Mouse (Mus musculus): ENCODE measurements around the gene Vmn2r83. TPM values are rescaled to one million over a fixed set of nuclear protein-coding genes. Genes with fewer than 3 reads are reported as not detected.
"Not testable (repeated sequence)": the region's sequence is repeated elsewhere in the genome, so short reads cannot be mapped to it uniquely, and the experiment has no call there.

Vmn2r83 gene
- not detected for total RNA-seq (2021)

- intact Hi-C loops (cut with DNase I), result no loop called here
- no peak for DNase-seq (ENCODE audit: low spot score in 2 of 2)
Observed at GRCm38 (mm10) chr10:79468431-79468830, at the start of gene Vmn2r83. Gene Vmn2r83, plus strand, starts transcription at chr10:79468731.

DNA sequence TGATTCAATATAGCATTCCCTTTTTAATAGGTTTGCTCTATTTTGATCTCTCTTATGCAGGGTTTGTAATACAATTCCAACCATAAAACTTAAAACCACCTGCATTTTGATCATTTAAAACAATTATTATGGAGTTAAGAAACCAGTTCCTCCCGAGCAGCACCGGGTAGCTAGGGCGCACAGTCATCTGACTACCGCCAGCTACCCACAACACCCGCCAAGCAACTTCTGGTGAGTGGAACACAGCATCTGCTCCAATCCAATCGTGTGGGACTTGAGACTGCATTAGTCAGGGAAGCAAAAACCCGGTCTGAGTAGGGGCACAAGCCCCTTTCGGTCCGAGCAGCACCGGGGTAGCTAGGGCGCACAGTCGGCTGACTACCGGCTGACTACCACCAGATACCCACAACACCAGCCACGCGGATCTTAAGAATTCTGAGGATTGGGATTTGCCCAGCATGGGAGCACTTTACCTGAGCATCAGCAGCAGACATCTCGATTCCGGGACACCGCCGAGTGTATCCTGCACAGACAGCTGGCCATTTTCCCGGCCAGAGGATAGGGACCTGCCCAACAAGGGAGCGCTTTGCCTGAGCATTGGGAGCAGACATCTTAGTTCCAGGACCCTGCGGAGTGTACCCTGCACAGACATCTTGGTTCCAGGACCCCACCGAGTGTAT lies 33.2 kb upstream of the Vmn2r83 start:
- DNase-seq (ENCODE audit: low spot score in 2 of 2); intact Hi-C loops (cut with DNase I): not testable (repeated sequence)

DNA sequence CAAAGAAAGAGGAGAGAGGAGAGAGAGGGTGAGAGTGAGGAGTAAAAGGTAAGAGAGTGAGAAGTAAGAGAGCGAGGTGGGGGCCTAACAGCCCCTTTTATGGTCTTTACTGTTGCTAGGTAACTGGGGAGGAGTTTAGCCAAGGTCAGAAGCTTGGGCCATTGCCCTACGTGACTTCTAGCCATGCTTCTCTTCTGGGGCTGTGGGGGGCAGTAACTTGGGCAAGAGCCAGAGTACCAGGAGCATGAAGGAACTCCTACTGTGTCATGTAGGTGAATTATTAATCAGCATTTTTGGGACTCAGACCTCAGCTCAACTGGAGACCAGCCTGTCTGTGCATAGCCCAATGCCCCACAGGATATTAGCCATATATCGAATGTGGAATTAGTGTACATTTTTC lies 27.4 kb downstream of the Vmn2r83 start:
- DNase-seq (ENCODE audit: low spot score in 2 of 2), result no peak
- intact Hi-C loops (cut with DNase I), result no loop called here

DNA sequence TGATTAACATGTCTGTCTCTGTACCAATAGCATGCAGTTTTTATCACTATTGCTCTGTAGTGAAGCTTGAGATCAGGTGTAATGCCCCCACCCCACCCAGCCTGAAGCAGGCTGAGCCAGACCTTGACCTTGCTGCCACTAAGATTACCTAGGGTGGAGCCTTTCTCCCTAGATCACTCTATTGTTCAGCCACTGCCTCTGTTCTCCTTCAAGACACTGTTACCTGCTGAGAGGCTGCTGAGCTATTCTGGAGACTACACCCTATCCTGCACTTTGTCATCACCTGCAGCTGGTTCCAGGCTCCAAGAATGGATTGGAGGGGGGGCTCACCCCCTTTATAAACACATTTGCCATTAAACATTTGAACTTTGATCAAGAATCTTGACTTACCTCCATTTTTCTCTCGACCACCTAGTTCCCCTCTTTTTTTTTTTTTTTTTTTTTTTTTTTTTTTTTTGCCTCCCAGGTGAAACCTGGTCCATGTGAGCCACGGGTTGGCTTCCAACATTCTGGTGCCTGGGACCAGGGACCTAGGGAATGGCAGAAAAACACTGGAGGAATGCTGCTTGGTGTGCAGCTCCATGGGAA lies 28.3 kb downstream of the Vmn2r83 start:
- intact Hi-C loops (cut with DNase I), result no loop called here
- DNase-seq (ENCODE audit: low spot score in 2 of 2), result no peak

GRCm38 (mm10) chr10:79502830-79503644 lies 34.5 kb downstream of the Vmn2r83 start:
- no peak for DNase-seq (ENCODE audit: low spot score in 2 of 2)
- intact Hi-C loops (cut with DNase I), result no loop called here

- intact Hi-C loops (cut with DNase I), result no loop called here
Observed at GRCm38 (mm10) chr10:79506709-79507108, 38.2 kb downstream of the Vmn2r83 start.

DNA sequence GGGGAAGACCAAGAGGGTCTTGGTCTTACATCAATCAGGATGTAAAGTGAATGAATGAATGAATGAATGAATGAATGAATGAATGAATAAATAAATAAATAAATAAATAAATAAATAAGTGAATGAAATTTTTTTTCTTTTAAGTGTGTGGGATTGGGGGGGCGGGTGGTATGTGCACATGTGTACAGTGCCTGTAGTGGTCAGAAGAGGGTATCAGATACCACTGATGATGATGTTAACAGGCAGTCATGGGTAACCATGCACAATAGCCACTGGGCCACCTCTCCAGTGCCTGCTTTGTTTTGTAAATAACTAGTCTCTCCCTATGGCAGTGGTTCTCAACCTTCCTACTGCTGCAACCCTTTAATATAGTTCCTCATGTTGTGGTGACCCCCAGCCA lies 55.9 kb downstream of the Vmn2r83 start:
- intact Hi-C loops (cut with DNase I), result no loop called here
- DNase-seq (ENCODE audit: low spot score in 2 of 2), result no peak

More at GRCm38 (mm10) chr10:79506709-79507108, 38.2 kb downstream of the Vmn2r83 start:
- no peak for DNase-seq (ENCODE audit: low spot score in 2 of 2)

DNA sequence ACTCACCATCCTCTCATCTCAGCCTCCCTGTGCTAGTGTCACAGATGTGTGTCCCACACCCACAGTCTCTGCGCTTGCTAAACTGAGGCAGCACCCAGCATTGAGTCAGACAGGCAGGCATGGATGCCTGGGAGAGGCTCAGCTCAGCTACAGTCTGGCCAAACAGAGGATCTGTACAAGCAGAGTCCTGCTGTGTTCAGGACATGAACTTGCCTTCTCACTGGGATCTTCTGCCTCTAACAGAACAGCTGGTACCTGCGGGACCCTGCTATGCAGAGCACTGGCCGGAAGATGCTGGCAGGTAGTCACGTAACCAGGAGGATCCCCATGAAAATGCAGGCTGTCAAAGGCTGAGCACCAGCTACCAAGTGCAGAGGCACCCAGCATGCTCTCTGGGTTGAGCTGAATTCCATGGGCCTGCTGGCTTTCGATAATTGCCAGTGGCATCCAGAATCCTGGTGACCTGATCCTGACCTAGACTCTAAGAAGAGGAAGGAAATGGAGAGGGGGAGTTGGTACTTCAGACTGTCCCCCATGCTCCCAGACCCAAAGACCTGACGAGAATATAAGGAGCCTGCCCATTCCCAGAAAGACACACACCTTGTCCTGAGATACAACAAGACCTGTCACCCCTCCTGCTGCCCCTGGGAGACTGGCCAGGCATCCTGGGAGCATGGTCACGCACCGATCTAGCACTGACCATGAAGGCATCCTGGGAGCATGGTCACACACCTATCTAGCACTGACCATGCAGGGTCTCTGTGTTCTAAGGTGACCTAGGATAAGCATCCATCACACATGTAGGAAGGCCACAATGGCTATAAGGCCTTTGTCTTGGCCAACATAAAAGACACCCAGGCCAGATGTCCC lies 57.2 kb downstream of the Vmn2r83 start:
- intact Hi-C loops (cut with DNase I), result no loop called here
- DNase-seq (ENCODE audit: low spot score in 2 of 2), result no peak

- intact Hi-C loops (cut with DNase I), result no loop called here
- no peak for DNase-seq (ENCODE audit: low spot score in 2 of 2)
Observed at GRCm38 (mm10) chr10:79526661-79527452, 58.3 kb downstream of the Vmn2r83 start.

DNA sequence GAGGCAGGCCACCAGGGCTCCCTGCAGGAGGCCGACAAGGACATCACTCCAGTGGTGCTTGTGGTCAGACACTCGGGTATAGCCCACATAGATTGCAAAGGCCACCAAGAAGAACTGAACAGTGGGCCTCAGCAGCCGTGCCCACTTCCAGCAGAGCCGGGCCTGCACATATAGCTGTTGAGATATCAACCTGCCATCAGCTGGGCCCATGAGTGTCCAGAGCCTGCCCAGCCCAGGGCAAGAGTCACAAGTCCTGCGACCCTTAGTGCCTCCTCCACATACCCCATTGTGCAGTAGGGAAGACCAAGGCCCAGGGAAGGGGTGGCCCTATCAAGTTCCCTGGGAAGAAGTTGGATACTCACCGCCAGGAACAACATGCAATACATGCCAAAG lies 58.9 kb downstream of the Vmn2r83 start:
- intact Hi-C loops (cut with DNase I), result no loop called here
- no peak for DNase-seq (ENCODE audit: low spot score in 2 of 2)

GRCm38 (mm10) chr10:79528081-79528480 lies 59.5 kb downstream of the Vmn2r83 start:
- no peak for DNase-seq (ENCODE audit: low spot score in 2 of 2)
- intact Hi-C loops (cut with DNase I), result no loop called here

DNA sequence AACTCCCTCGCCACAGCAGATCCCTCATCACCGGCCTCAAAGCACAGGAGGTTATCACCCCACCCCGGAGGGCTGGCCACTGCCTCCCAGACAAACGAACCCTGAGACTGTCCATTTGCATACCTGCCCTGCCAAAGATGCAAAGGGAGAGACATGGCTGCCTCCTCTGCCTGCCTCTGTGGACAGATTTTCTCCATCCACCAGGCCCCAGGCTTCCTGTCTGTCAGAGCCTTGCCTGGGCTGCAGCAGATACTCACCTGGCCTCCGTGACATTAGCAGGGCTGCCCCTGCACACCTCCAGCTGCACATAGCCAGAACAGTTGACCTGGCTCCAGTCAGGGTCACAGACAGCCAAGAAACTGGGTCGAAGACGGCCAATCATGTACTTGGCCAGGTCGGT lies 61.7 kb downstream of the Vmn2r83 start:
- intact Hi-C loops (cut with DNase I), result no loop called here
- DNase-seq (ENCODE audit: low spot score in 2 of 2), result no peak

GRCm38 (mm10) chr10:79530721-79531120 lies 62.2 kb downstream of the Vmn2r83 start:
- no peak for DNase-seq (ENCODE audit: low spot score in 2 of 2)
- intact Hi-C loops (cut with DNase I), result no loop called here

- intact Hi-C loops (cut with DNase I), result no loop called here
- DNase-seq (ENCODE audit: low spot score in 2 of 2), result no peak
Observed at GRCm38 (mm10) chr10:79531593-79531992, 63.1 kb downstream of the Vmn2r83 start.

DNA sequence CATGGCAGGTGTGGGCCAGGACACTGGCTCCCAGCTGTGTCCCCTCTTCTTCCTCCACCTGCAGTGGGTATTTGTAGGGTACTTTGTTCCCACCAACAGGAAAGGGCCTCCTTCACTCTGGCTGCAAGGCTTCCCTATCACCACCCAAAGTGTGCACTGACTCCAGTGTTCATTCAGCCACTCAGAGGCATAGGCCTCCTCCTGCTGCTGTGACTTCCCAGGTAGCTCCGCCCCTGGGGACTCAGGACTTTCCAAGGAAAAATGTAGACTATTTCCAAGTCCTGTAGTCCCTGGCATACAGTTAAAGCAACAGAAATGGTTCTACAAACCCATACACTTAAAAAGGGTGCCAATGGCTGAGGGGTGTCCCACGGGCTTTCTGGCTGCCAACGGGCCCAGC lies 64.1 kb downstream of the Vmn2r83 start:
- intact Hi-C loops (cut with DNase I), result no loop called here
- DNase-seq (ENCODE audit: low spot score in 2 of 2), result peak in 1 of 2 experiments; percentile 2

DNA sequence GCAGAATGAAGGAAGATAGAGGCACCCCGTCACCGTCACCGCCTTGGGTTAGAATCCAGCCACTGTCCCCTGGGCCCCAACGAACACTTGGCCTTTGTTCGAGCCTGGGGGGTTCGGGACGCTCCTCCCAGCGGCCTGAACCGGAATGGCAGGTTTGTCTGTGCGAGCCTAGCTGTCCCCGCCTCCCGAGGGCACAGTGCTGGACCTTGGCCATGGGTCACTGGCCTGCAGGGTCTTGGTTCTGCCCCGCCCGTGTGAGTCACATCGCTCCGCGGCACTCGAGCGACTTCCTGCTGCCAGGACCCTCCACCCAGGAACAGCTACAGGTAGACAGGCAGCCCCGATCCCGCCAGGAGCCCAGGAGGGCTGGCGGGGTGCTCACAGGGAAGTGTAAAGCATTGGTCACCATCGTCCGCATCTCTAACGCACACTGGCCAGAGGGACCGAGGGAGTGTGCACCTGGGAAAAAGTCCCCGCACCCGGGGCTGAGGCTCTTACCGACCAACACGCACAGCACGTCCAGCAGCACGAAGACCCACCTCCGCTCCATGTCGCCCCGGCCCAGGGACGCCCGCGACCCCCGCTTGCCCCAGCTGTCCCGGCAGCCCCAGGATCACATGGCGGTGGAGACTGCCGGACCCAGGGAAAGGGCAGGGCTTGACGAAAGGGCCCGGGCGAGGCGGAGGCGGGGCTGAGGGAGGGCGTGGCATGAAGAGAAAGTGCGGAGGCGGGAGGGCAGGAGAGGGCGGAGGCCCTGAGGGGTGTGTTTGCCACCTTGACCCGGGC lies 64.8 kb downstream of the Vmn2r83 start, which contains the start of gene Plpp2:
Gene Plpp2, minus strand, starts transcription at position 671 of the 786 bp plus-strand sequence.
- intact Hi-C loops (cut with DNase I), result no loop called here
- peak; percentile 12 to 23 for DNase-seq (ENCODE audit: low spot score in 2 of 2)

GRCm38 (mm10) chr10:79534426-79534825 lies 65.9 kb downstream of the Vmn2r83 start:
- intact Hi-C loops (cut with DNase I), result no loop called here
- peak; percentile 2 for DNase-seq (ENCODE audit: low spot score in 2 of 2)

DNA sequence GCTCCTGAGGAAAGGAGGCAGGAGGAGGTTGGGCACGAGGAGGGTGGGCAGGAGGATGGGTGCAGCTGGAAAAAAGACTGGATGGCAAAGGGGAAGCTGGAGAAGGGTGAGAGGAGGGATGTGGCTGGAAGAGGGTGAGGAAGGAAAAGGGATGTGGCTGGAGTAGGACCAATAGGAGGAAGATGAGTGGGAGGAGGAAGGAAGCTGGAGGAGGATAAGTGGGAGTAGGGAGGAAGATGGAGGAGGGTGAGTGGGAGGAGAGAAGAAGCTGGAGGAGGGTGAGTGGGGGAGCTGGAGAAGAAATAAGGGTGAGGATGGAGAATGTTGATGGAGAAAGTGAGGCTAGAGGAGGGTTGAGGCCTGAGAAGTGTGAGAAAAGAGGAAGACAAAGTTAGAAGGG lies 66.9 kb downstream of the Vmn2r83 start:
- intact Hi-C loops (cut with DNase I), result no loop called here
- DNase-seq (ENCODE audit: low spot score in 2 of 2), result peak in 1 of 2 experiments; percentile 1
